Mouse (Mus musculus): ENCODE results near the gene Mtmr4. TPM values are rescaled to one million over a fixed set of nuclear protein-coding genes. Genes with fewer than 3 reads are reported as not detected.

Mtmr4 gene
- total and polyA plus RNA-seq, 3 experiments = 7.3 to 20.2 (median 14.3) TPM

DNA sequence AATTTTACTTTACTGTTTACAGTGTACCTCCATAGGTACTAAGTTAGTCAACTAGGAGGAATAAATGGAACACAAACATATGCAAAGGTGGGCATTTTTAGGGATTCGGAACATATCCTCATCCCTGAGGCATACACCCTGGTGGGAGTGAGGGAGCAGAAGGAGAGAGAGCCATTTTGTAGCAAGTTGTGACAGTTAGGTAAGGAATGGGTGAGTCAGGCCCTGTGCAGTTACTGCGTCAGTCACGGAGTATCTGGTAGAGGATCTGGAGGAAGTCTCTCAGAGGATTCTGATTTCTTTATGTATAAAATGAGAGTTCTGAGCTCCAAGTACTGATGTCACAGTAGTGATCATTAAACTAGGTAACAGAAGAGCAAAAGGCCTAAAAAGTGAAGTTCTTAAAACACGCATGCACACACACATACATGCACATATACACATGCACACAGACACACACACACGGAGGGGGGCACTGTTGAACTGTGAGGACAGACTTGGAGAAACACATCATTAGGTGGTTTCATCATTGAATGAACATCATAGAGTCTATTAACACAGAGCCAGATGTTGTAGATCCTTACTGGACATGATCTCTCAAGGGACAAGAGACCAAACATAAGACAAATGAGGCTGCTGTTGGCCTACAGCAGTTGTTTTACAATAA, 4.6 kb upstream of the Mtmr4 start:
- Histone ChIP-seq H3K9me3 (replicated peaks) (no peaks in the 10 kb centered on the region), H3K36me3 (replicated peaks) (peaks cover 14% of the 10 kb centered on the region), H3K27me3 (ENCODE audit: insufficient read depth, low read length) (peaks cover 8% of the 10 kb centered on the region), H3K4me3 (ENCODE audit: low read depth, low read length) (no peak overlapping the region), H3K4me1 (ENCODE audit: insufficient read depth, low read depth, low read length) (peaks cover 25% of the 10 kb centered on the region)
- no peak for DNase-seq (ENCODE audit: low spot score)
- TF ChIP-seq GATA2 (IDR thresholded peaks at IDR 0.05; ENCODE audit: borderline replicate concordance, low read depth, low read length) = no peak
- TF ChIP-seq TAL1 (conservative IDR thresholded peaks at IDR 0.05; ENCODE audit: low read depth, low read length) = no peak
- TF ChIP-seq GATA1 (IDR thresholded peaks at IDR 0.05; ENCODE audit: borderline replicate concordance, low read length) = no peak
- no peak for TF ChIP-seq POLR2AphosphoS5 (IDR thresholded peaks at IDR 0.05; ENCODE audit: insufficient replicate concordance, low read depth, low read length)
- no peak for TF ChIP-seq CTCF (IDR thresholded peaks at IDR 0.05; ENCODE audit: low read depth, low read length)
- ATAC-seq (ENCODE audit: extremely low read depth, insufficient number of reproducible peaks, low FRiP score, poor library complexity, severe bottlenecking) = no peak

DNA sequence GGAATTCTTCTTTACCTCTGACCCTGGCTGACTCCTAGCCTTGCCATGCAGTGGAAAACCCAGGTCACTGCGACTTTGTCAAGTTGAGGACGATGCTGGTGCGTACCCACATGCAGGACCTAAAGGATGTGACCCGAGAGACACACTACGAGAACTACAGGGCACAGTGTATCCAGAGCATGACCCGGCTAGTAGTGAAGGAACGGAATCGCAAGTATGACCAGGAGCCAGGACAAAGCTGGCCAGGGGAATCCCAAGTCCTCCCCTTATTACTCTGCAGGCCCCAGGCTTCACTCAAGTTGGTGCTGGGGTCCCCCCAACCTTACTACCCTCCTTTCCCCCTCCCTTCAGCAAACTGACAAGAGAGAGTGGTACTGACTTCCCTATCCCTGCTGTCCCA, 2.4 kb upstream of the Mtmr4 start:
- no peak for ATAC-seq (ENCODE audit: extremely low read depth, insufficient number of reproducible peaks, low FRiP score, poor library complexity, severe bottlenecking)
- H3K9me3 ChIP-seq (replicated peaks) = no peaks in the 10 kb centered on the region
- H3K36me3 ChIP-seq (replicated peaks) = peaks cover 28% of the 10 kb centered on the region
- H3K27me3 ChIP-seq (ENCODE audit: insufficient read depth, low read length) = no peaks in the 10 kb centered on the region
- peaks cover 40% of the 10 kb centered on the region for H3K4me1 ChIP-seq (ENCODE audit: insufficient read depth, low read depth, low read length)
- no peak overlapping the region for H3K4me3 ChIP-seq (ENCODE audit: low read depth, low read length)
- DNase-seq (ENCODE audit: low spot score) = no peak
- TF ChIP-seq GATA2 (IDR thresholded peaks at IDR 0.05; ENCODE audit: borderline replicate concordance, low read depth, low read length) (no peak), POLR2AphosphoS5 (IDR thresholded peaks at IDR 0.05; ENCODE audit: insufficient replicate concordance, low read depth, low read length) (no peak)

DNA sequence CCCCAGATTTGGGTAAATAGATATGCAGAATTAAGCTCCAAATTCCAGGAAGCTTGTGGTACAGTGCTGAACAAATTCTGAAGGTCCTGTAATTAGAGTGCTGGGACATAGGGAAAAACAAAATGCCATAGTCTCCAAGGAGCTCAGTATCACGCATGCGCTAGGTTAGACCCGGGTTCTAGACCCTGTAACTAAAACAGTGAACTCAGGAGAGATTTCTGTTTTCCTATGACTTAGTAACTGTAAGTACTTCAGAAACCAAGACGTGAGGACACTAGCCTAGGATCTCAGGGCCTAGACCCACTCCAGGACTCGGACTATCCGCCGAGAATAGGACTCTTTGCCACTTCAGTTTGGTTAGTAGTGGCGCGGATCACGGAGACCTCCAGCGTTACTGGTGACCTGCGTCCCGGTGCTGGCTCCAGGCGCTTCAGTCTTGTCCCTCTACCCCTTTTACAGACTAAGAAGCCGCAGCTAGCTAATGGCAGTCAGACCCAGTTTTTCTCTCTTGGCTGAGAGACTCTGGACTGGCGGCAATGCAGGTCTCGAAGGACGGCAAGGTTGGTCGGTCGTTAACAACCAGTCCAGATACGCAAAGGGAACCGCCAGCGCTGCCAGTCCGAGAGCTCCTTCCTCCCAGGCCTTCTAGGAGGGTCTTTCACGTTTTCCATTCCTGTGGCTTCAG, 979 bp upstream of the Mtmr4 start:
- Histone ChIP-seq H3K36me3 (replicated peaks) (peaks cover 42% of the 10 kb centered on the region), H3K27me3 (ENCODE audit: insufficient read depth, low read length) (no peaks in the 10 kb centered on the region), H3K9me3 (replicated peaks) (no peaks in the 10 kb centered on the region), H3K4me3 (ENCODE audit: low read depth, low read length) (peak overlapping the region; percentile 73), H3K4me1 (ENCODE audit: insufficient read depth, low read depth, low read length) (peaks cover 53% of the 10 kb centered on the region)
- TF ChIP-seq CTCF (IDR thresholded peaks at IDR 0.05; ENCODE audit: low read depth, low read length) (no peak), GATA1 (IDR thresholded peaks at IDR 0.05; ENCODE audit: borderline replicate concordance, low read length) (no peak), POLR2AphosphoS5 (IDR thresholded peaks at IDR 0.05; ENCODE audit: insufficient replicate concordance, low read depth, low read length) (no peak), GATA2 (IDR thresholded peaks at IDR 0.05; ENCODE audit: borderline replicate concordance, low read depth, low read length) (no peak), TAL1 (conservative IDR thresholded peaks at IDR 0.05; ENCODE audit: low read depth, low read length) (no peak)
- ATAC-seq (ENCODE audit: extremely low read depth, insufficient number of reproducible peaks, low FRiP score, poor library complexity, severe bottlenecking) (no peak), DNase-seq (ENCODE audit: low spot score) (no peak)

DNA sequence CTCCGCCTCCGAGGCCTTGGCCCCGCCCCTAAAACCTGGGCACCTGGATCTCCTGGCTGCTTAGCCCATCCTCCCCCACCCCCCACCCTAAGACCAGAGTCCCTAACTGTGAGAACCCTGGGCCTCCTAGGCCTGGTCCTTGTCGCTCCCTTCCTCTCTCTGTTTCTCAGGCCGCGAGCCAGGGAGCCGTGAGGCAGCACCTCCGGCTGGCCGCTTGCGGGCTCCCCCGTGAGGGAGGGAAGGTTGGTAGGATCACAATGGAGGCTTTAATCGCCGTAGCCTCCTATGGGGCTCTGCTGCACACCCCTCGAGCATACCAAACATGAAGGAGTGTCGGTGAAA, 363 bp downstream of the Mtmr4 start:
- Histone ChIP-seq H3K27me3 (ENCODE audit: insufficient read depth, low read length) (no peaks in the 10 kb centered on the region), H3K4me1 (ENCODE audit: insufficient read depth, low read depth, low read length) (peaks cover 64% of the 10 kb centered on the region), H3K9me3 (replicated peaks) (no peaks in the 10 kb centered on the region), H3K36me3 (replicated peaks) (peaks cover 55% of the 10 kb centered on the region), H3K4me3 (ENCODE audit: low read depth, low read length) (peak overlapping the region; percentile 73)
- no peak for ATAC-seq (ENCODE audit: extremely low read depth, insufficient number of reproducible peaks, low FRiP score, poor library complexity, severe bottlenecking)
- DNase-seq (ENCODE audit: low spot score) = no peak
- TF ChIP-seq TAL1 (conservative IDR thresholded peaks at IDR 0.05; ENCODE audit: low read depth, low read length) (no peak), GATA2 (IDR thresholded peaks at IDR 0.05; ENCODE audit: borderline replicate concordance, low read depth, low read length) (no peak), GATA1 (IDR thresholded peaks at IDR 0.05; ENCODE audit: borderline replicate concordance, low read length) (no peak), CTCF (IDR thresholded peaks at IDR 0.05; ENCODE audit: low read depth, low read length) (no peak), POLR2AphosphoS5 (IDR thresholded peaks at IDR 0.05; ENCODE audit: insufficient replicate concordance, low read depth, low read length) (no peak)

- peaks cover 62% of the 10 kb centered on the region for H3K36me3 ChIP-seq (replicated peaks)
- H3K27me3 ChIP-seq (ENCODE audit: insufficient read depth, low read length) = no peaks in the 10 kb centered on the region
- no peak for TF ChIP-seq GATA2 (IDR thresholded peaks at IDR 0.05; ENCODE audit: borderline replicate concordance, low read depth, low read length)
- no peak for TF ChIP-seq TAL1 (conservative IDR thresholded peaks at IDR 0.05; ENCODE audit: low read depth, low read length)
- no peaks in the 10 kb centered on the region for H3K9me3 ChIP-seq (replicated peaks)
- peak overlapping the region; percentile 73 for H3K4me3 ChIP-seq (ENCODE audit: low read depth, low read length)
- no peak for ATAC-seq (ENCODE audit: extremely low read depth, insufficient number of reproducible peaks, low FRiP score, poor library complexity, severe bottlenecking)
- no peak for DNase-seq (ENCODE audit: low spot score)
- peaks cover 64% of the 10 kb centered on the region for H3K4me1 ChIP-seq (ENCODE audit: insufficient read depth, low read depth, low read length)
Measured at GRCm38 (mm10) chr11:87592713-87593598, 994 bp downstream of the Mtmr4 start.

- H3K9me3 ChIP-seq (replicated peaks) = no peaks in the 10 kb centered on the region
- H3K36me3 ChIP-seq (replicated peaks) = peaks cover 72% of the 10 kb centered on the region
- H3K27me3 ChIP-seq (ENCODE audit: insufficient read depth, low read length) = no peaks in the 10 kb centered on the region; the same call in 1 of the 2 replicates
- no peak for TF ChIP-seq GATA1 (IDR thresholded peaks at IDR 0.05; ENCODE audit: borderline replicate concordance, low read length)
- TF ChIP-seq TAL1 (conservative IDR thresholded peaks at IDR 0.05; ENCODE audit: low read depth, low read length) = no peak
- no peak for TF ChIP-seq GATA2 (IDR thresholded peaks at IDR 0.05; ENCODE audit: borderline replicate concordance, low read depth, low read length)
- no peak for TF ChIP-seq POLR2AphosphoS5 (IDR thresholded peaks at IDR 0.05; ENCODE audit: insufficient replicate concordance, low read depth, low read length)
- TF ChIP-seq CTCF (IDR thresholded peaks at IDR 0.05; ENCODE audit: low read depth, low read length) = no peak
- ATAC-seq (ENCODE audit: extremely low read depth, insufficient number of reproducible peaks, low FRiP score, poor library complexity, severe bottlenecking) (no peak), DNase-seq (ENCODE audit: low spot score) (peak; percentile 84)
- H3K4me3 ChIP-seq (ENCODE audit: low read depth, low read length) = peak overlapping the region; percentile 72
- peaks cover 51% of the 10 kb centered on the region for H3K4me1 ChIP-seq (ENCODE audit: insufficient read depth, low read depth, low read length)
Measured at GRCm38 (mm10) chr11:87595327-87595841, 3.4 kb downstream of the Mtmr4 start.
